Mouse (Mus musculus) E14TG2a.4 (cell line): ENCODE measurements around the gene Rps19bp1.

Experiments used
- CTCF ChIP-seq: conservative IDR thresholded peaks from 2 replicates; pipeline ENCODE4 v1.5.1; 2014; ENCODE audit warnings: low read length
- NANOG ChIP-seq: IDR thresholded peaks from 2 replicates; pipeline ENCODE4 v1.6.1; 2014; ENCODE audit warnings: borderline replicate concordance, low read length, mixed read lengths
- POU5F1 ChIP-seq: IDR thresholded peaks from 2 replicates; pipeline ENCODE4 v1.6.1; 2014; ENCODE audit warnings: low read length, borderline replicate concordance

DNA sequence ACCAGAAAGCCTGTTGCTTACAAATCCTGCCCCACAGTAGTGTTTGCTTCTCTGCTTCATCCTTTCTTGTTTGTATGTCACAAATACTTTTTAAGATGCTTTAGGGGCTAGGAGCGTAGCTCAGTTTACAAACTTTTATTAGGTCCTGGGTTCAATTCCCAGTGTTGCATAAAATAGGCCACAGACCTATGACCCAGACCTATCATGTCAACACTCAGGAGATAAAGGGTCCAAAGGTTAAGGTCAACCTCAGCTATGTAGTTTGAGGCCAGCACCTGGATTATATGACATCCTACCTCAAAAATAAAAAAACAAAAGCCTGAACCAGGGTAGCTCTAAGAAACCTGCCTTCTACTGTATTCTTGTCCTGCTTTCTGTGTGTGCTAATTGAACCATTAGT is 15.5 kb downstream of the Rps19bp1 start:
- TF ChIP-seq CTCF (no peak), NANOG (no peak), POU5F1 (no peak)
